Mouse (Mus musculus): ENCODE measurements around the gene Iqsec1.

DNA sequence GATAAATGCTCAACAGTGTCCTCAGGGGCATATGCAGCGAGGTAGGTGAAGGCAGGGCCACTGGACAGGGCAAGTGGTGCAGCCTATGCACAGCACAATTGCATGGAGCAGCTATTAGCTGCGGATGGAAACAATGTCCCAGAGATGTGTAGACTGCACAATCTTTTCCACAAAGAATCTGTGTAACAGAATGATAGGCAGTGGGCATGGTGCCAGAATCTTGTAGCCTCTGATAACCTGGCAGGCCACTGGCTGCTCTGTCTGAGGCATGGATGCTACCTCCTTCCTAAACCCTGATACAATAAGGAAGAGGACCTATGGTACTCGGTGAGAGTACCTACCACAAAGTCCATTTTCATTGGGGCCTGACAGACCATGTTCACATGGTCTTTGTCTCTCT lies 171.9 kb downstream of the Iqsec1 start:
- no peak for TF ChIP-seq CTCF (IDR thresholded peaks at IDR 0.05; ENCODE audit: borderline replicate concordance, control insufficient read depth, extremely low read depth, insufficient read depth, low read length, poor library complexity)
- no peak for TF ChIP-seq POLR2A (IDR thresholded peaks at IDR 0.05; ENCODE audit: control insufficient read depth, extremely low read depth, insufficient read depth, low read length, poor library complexity)
